Mouse (Mus musculus): ENCODE data around the gene Zmym5. TPM values are rescaled to one million over a fixed set of nuclear protein-coding genes. Genes with fewer than 3 reads are reported as not detected.
"Not testable (repeated sequence)": the region's sequence is repeated elsewhere in the genome, so short reads cannot be mapped to it uniquely, and the experiment has no call there.

Gene Zmym5
- 19.8 TPM in 2 replicates for polyA plus RNA-seq (2014; fragmentation: Nextera tagmentation; extraction: Ambion mirVana)

DNA sequence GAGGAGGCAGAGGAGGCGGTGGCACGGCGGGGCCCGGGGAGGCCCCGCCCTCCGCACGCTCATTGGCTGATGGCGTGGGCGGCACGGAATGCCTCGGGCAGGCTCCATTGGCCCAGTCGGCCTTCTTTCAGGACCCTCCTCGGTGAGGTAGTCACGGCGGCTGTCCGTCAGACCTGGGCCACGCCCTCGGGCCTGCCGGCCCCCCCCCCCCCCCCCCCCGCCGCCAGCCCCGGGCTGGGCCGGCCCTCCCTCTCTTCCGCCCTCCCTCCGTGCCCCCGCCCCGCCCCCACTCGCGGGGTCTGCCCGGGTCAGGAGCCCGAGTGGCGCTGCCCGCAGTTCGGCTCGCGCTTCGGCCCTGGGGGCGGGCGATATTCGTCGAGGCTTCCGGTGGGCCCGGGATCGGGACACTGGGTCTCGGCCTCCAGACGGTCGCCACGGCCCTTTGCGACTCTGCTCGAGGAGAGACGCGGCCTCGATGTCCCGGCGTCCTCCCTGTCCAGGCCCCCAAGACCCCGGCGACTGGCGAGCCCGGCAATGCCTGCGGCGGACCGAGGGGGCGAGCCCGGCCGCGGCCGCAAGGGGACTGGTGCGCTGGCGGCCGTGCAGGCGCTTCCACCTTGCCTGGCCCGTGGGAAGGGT is at the start of gene Zmym5:
Gene Zmym5, minus strand, starts transcription at position 16 of the 639 bp plus-strand sequence.
- H3K4me2 ChIP-seq (ENCODE audit: low read depth, low read length): peak within 1 kb of the TSS; percentile 66
- H3K36me3 ChIP-seq (ENCODE audit: control insufficient read depth, insufficient read depth, low read length); H3K9me3 ChIP-seq (ENCODE audit: control insufficient read depth, low read length); H3K27me3 ChIP-seq (replicated peaks; ENCODE audit: control insufficient read depth, insufficient read depth, low read length); H3K4me1 ChIP-seq (ENCODE audit: control insufficient read depth, insufficient read depth, low read length): not testable (repeated sequence)
- DNase-seq (ENCODE audit: low spot score) (peak; percentile 86), ATAC-seq (ENCODE audit: low read depth) (peak; percentile 97)
- WGBS: 0% methylated on average over 9 of the region's 72 CpGs
- peak within 1 kb of the TSS; percentile 94 for H3K27ac ChIP-seq (replicated peaks; ENCODE audit: low read depth, low read length)
- peak within 1 kb of the TSS; percentile 87 for H3K9ac ChIP-seq (ENCODE audit: low read depth, low read length)
- H3K4me3 ChIP-seq (ENCODE audit: low read depth, low read length): peak within 1 kb of the TSS; percentile 74

DNA sequence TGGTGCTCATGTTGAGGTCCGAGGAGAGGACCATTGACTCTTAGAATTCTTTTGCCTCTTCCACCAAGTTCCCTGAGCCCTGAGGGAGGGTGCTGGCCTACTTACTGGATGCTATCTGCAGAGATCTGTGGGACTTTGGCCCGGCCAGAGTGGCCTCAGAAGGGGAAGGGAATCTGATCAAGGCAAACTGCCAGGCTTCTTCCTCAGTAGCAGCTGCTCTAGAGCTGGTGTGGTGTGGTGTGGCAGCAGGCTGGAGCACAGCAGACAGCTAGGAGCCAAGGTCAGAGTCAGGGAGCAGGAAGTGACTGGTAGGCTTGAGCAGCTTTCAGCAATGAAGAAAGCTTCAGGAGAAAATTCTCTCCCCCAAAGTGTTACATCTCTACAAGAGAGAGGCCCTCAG is 38.2 kb upstream of the Zmym5 start:
- Histone ChIP-seq H3K4me2 (ENCODE audit: low read depth, low read length) (no peak overlapping the region), H3K4me3 (ENCODE audit: low read depth, low read length) (no peak overlapping the region), H3K36me3 (ENCODE audit: control insufficient read depth, insufficient read depth, low read length) (no peaks in the 10 kb centered on the region), H3K9ac (ENCODE audit: low read depth, low read length) (no peak overlapping the region), H3K4me1 (ENCODE audit: control insufficient read depth, insufficient read depth, low read length) (no peaks in the 10 kb centered on the region), H3K9me3 (ENCODE audit: control insufficient read depth, low read length) (peaks cover 28% of the 10 kb centered on the region), H3K27ac (replicated peaks; ENCODE audit: low read depth, low read length) (no peak overlapping the region), H3K27me3 (replicated peaks; ENCODE audit: control insufficient read depth, insufficient read depth, low read length) (no peaks in the 10 kb centered on the region)
- WGBS: 68% methylated on average over 2 of the region's 2 CpGs
- DNase-seq (ENCODE audit: low spot score) (no peak), ATAC-seq (ENCODE audit: low read depth) (no peak)

DNA sequence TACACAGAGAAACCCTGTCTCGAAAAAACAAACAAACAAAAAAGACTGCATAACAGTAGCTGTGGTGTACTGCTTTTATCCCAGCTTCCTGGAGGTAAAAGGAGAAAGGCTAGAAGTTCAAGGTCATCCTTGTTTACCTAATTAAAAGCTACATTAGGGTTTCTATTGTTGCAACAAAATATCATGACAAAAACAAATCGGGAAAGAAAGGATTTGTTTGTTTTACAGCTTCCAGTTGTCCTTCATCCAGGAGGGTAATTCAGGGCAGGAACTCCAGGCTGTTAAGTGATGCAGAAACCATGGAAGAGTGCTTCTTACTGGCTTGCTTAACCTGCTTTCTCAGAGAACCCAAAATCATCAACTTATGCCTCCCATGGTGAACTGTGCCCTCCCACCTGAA is 36.8 kb upstream of the Zmym5 start:
- ATAC-seq (ENCODE audit: low read depth): no peak
- no peak overlapping the region for H3K4me2 ChIP-seq (ENCODE audit: low read depth, low read length)
- no peaks in the 10 kb centered on the region for H3K36me3 ChIP-seq (ENCODE audit: control insufficient read depth, insufficient read depth, low read length)
- H3K4me3 ChIP-seq (ENCODE audit: low read depth, low read length): no peak overlapping the region
- no peak for DNase-seq (ENCODE audit: low spot score)
- no peak overlapping the region for H3K27ac ChIP-seq (replicated peaks; ENCODE audit: low read depth, low read length)
- no peak overlapping the region for H3K9ac ChIP-seq (ENCODE audit: low read depth, low read length)
- H3K27me3 ChIP-seq (replicated peaks; ENCODE audit: control insufficient read depth, insufficient read depth, low read length): no peaks in the 10 kb centered on the region
- 59% methylated on average over 2 of the region's 2 CpGs for WGBS
- H3K9me3 ChIP-seq (ENCODE audit: control insufficient read depth, low read length): peaks cover 14% of the 10 kb centered on the region; the same call in 1 of the 2 replicates
- H3K4me1 ChIP-seq (ENCODE audit: control insufficient read depth, insufficient read depth, low read length): no peaks in the 10 kb centered on the region

DNA sequence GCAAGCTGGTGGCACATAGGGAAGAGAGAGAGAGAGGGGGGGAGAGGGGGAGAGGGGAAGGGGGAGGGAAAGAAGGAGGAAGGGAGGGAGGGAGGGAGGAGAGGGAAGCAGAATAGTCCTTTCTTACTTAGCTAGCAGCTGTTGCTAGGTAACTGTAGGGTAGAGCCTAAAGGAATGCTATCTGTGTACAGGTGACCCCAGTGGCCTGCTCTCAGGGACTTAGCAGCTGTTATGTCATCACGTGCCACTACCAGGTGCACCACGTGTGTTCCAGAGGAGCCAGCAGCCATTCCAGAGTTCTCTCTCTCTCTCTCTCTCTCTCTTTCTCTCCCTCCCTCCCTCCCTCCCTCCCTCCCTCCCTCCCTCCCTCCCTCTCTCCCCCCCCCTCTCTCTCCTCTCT is 33.0 kb upstream of the Zmym5 start:
- no peak overlapping the region for H3K27ac ChIP-seq (replicated peaks; ENCODE audit: low read depth, low read length)
- H3K9ac ChIP-seq (ENCODE audit: low read depth, low read length): no peak overlapping the region
- WGBS: 42% methylated on average over 2 of the region's 2 CpGs
- H3K4me3 ChIP-seq (ENCODE audit: low read depth, low read length): no peak overlapping the region
- no peaks in the 10 kb centered on the region for H3K4me1 ChIP-seq (ENCODE audit: control insufficient read depth, insufficient read depth, low read length)
- H3K27me3 ChIP-seq (replicated peaks; ENCODE audit: control insufficient read depth, insufficient read depth, low read length): no peaks in the 10 kb centered on the region
- no peak for DNase-seq (ENCODE audit: low spot score)
- H3K36me3 ChIP-seq (ENCODE audit: control insufficient read depth, insufficient read depth, low read length): no peaks in the 10 kb centered on the region
- no peak for ATAC-seq (ENCODE audit: low read depth)
- no peaks in the 10 kb centered on the region for H3K9me3 ChIP-seq (ENCODE audit: control insufficient read depth, low read length)
- H3K4me2 ChIP-seq (ENCODE audit: low read depth, low read length): no peak overlapping the region

DNA sequence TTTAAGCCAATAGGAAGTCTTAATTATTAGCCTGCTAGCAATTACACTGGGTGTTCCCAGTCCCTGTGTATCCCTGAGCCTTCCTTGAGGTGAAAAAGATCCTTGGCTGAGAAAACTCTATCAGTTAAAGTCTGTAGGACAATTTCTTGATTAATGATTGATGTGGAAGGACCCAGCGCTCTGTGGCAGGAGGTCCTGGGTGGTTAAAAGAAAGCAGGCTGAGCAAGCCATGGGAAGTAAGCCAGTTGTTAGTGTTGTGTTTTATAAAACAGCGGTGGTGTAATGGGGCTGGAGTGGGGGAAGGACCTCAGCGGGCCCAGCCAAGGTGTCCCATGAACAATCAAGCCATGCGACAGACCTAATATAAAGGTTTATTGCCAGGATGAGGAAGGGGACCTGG is 32.5 kb upstream of the Zmym5 start:
- Histone ChIP-seq H3K9me3 (ENCODE audit: control insufficient read depth, low read length) (no peaks in the 10 kb centered on the region), H3K36me3 (ENCODE audit: control insufficient read depth, insufficient read depth, low read length) (no peaks in the 10 kb centered on the region), H3K4me2 (ENCODE audit: low read depth, low read length) (no peak overlapping the region), H3K9ac (ENCODE audit: low read depth, low read length) (no peak overlapping the region), H3K4me1 (ENCODE audit: control insufficient read depth, insufficient read depth, low read length) (no peaks in the 10 kb centered on the region), H3K4me3 (ENCODE audit: low read depth, low read length) (no peak overlapping the region), H3K27ac (replicated peaks; ENCODE audit: low read depth, low read length) (no peak overlapping the region), H3K27me3 (replicated peaks; ENCODE audit: control insufficient read depth, insufficient read depth, low read length) (no peaks in the 10 kb centered on the region)
- 66% methylated on average over 4 of the region's 4 CpGs for WGBS
- ATAC-seq (ENCODE audit: low read depth) (no peak), DNase-seq (ENCODE audit: low spot score) (no peak)

DNA sequence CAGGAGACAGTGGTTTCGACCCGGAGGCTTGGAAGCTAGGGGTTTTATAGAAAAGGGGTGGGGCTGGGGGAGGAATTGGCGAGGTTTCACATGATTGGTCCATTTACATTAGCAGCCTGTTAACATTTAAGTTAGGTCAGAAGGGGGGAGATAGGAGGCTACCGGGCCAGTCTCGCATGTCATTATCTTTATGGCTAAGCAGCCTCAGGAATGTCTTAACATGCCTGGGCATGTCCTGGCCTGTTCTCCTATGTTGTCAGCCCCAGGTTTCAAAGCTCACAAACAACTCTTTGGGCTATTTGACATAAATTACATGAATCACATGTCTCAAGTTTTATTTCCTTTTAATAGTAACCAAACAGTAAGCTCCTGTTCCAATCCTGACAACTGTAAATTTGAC is 23.1 kb upstream of the Zmym5 start:
- 89% methylated on average over 5 of the region's 5 CpGs for WGBS
- not testable (repeated sequence) for DNase-seq (ENCODE audit: low spot score)

DNA sequence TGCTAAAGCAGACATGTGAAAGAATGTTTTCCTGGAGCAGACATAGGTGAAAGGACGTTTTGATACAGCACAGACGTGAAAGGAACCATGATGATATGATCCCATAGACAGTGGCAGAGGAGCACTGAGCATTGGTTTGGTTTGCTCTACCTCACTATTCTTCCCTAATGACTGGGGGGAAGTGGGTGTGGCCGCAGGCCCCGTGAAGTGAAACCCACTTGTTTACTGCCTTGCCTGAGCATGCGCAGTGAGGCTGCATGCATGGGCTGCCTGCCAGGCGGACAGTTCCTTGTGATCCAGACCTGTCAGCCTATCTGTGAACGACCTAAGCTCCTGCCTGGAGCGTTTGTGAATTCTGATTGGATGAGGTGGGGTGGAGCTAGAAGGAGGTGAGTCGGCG is 21.7 kb upstream of the Zmym5 start:
- H3K9ac ChIP-seq (ENCODE audit: low read depth, low read length); H3K9me3 ChIP-seq (ENCODE audit: control insufficient read depth, low read length); H3K4me1 ChIP-seq (ENCODE audit: control insufficient read depth, insufficient read depth, low read length); ATAC-seq (ENCODE audit: low read depth); H3K27me3 ChIP-seq (replicated peaks; ENCODE audit: control insufficient read depth, insufficient read depth, low read length); H3K4me2 ChIP-seq (ENCODE audit: low read depth, low read length); H3K36me3 ChIP-seq (ENCODE audit: control insufficient read depth, insufficient read depth, low read length); H3K4me3 ChIP-seq (ENCODE audit: low read depth, low read length): not testable (repeated sequence)
- DNase-seq (ENCODE audit: low spot score): peak; percentile 34
- 62% methylated on average over 10 of the region's 10 CpGs for WGBS
- 0 out of 2 replicates have a peak overlapping the region, but pooled peaks have one; percentile 44 for H3K27ac ChIP-seq (replicated peaks; ENCODE audit: low read depth, low read length)

More for the DNA sequence above, 23.1 kb upstream of the Zmym5 start:
- H3K4me3 ChIP-seq (ENCODE audit: low read depth, low read length); H3K27me3 ChIP-seq (replicated peaks; ENCODE audit: control insufficient read depth, insufficient read depth, low read length); H3K27ac ChIP-seq (replicated peaks; ENCODE audit: low read depth, low read length); H3K4me2 ChIP-seq (ENCODE audit: low read depth, low read length); H3K36me3 ChIP-seq (ENCODE audit: control insufficient read depth, insufficient read depth, low read length); H3K9me3 ChIP-seq (ENCODE audit: control insufficient read depth, low read length); H3K4me1 ChIP-seq (ENCODE audit: control insufficient read depth, insufficient read depth, low read length); H3K9ac ChIP-seq (ENCODE audit: low read depth, low read length); ATAC-seq (ENCODE audit: low read depth): not testable (repeated sequence)

DNA sequence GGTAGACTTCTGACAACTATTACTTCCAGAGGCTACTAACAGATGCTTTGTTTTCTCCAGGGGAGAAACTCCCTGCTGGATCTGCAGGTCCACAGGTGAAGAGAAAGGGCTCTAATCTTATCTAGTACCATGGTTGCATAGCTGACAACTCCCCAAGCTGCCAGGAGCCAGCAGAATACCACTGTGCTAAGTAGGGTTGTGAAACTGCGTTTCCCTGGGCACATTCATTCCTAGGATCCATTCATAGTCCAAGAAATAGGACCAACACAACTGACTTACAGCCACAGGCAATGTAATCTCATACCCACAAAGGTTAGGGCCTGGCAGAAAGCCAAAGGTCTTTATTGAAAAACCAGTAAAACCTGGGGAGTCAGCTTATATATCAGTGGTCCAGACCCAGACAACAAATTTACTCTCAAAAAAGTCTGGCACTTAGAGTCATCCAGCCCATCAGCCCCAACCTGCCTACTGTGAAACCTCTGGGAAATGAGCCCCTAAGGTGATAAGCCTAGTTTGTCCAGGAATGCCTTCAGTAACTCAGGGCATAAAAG is 21.1 kb upstream of the Zmym5 start:
- peak; percentile 41; the same call in 1 of the 2 replicates for ATAC-seq (ENCODE audit: low read depth)
- H3K27ac ChIP-seq (replicated peaks; ENCODE audit: low read depth, low read length): 0 out of 2 replicates have a peak overlapping the region, but pooled peaks have one; percentile 44

DNA sequence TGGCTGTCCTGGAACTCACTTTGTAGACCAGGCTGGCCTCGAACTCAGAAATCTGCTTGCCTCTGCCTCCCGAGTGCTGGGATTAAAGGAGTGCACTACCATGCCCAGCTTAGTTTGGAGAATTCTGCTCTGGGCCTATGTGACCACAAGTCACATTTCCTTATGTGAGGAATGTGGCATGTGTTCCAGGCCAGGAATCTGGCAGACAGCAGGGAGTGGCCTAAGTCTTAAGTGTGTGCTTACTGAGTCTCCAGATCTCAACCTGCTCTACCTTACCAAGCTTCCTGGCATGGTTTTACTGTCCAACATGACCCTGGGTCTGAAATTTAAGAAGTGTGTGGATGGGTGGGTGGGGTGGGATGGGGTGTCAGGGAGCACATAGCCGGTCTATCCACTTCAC is 20.6 kb upstream of the Zmym5 start:
- ATAC-seq (ENCODE audit: low read depth) (no peak; the same call in 1 of the 2 replicates), DNase-seq (ENCODE audit: low spot score) (no peak)
- Histone ChIP-seq H3K36me3 (ENCODE audit: control insufficient read depth, insufficient read depth, low read length) (no peaks in the 10 kb centered on the region), H3K4me1 (ENCODE audit: control insufficient read depth, insufficient read depth, low read length) (no peaks in the 10 kb centered on the region), H3K27ac (replicated peaks; ENCODE audit: low read depth, low read length) (no peak overlapping the region), H3K27me3 (replicated peaks; ENCODE audit: control insufficient read depth, insufficient read depth, low read length) (no peaks in the 10 kb centered on the region), H3K9me3 (ENCODE audit: control insufficient read depth, low read length) (no peaks in the 10 kb centered on the region), H3K9ac (ENCODE audit: low read depth, low read length) (no peak overlapping the region), H3K4me2 (ENCODE audit: low read depth, low read length) (no peak overlapping the region), H3K4me3 (ENCODE audit: low read depth, low read length) (no peak overlapping the region)
- 84% methylated on average over 3 of the region's 3 CpGs for WGBS

More for the DNA sequence above, 21.1 kb upstream of the Zmym5 start:
- H3K4me2 ChIP-seq (ENCODE audit: low read depth, low read length): no peak overlapping the region
- H3K27me3 ChIP-seq (replicated peaks; ENCODE audit: control insufficient read depth, insufficient read depth, low read length): no peaks in the 10 kb centered on the region
- H3K4me1 ChIP-seq (ENCODE audit: control insufficient read depth, insufficient read depth, low read length): no peaks in the 10 kb centered on the region
- H3K9ac ChIP-seq (ENCODE audit: low read depth, low read length): no peak overlapping the region
- peak; percentile 27 for DNase-seq (ENCODE audit: low spot score)
- H3K4me3 ChIP-seq (ENCODE audit: low read depth, low read length): no peak overlapping the region
- no peaks in the 10 kb centered on the region for H3K36me3 ChIP-seq (ENCODE audit: control insufficient read depth, insufficient read depth, low read length)
- WGBS: 60% methylated on average over 1 of the region's 1 CpGs
- H3K9me3 ChIP-seq (ENCODE audit: control insufficient read depth, low read length): no peaks in the 10 kb centered on the region
